Mouse (Mus musculus) kidney, embryonic 14.5 days (tissue): ENCODE data around the gene Dnah6. TPM values are rescaled to one million over a fixed set of nuclear protein-coding genes. Genes with fewer than 3 reads are reported as not detected.
A peak's percentile ranks its signal among the peaks of the same experiment; 100 is the strongest.

Experiments used
- ATAC-seq: fragments of 200-750 bp; cut with Nextera tagmentation; 2 replicates; pipeline ENCODE4 v1.8.0; 2017; ENCODE audit warnings: moderate number of reproducible peaks, mild to moderate bottlenecking, moderate TSS enrichment, moderate library complexity; ENCODE audit not compliant: low FRiP score, low TSS enrichment
- H3K27ac ChIP-seq: fragments of 300-500 bp; sonication (generic); 2 replicates; pipeline ENCODE4 v1.5.1; 2014; ENCODE audit warnings: low read depth, mild to moderate bottlenecking, low read length, moderate library complexity, mixed read lengths
- H3K27me3 ChIP-seq: fragments of 300-500 bp; sonication (generic); 2 replicates; pipeline ENCODE4 v1.6.1; 2014; ENCODE audit warnings: mild to moderate bottlenecking, low read length; ENCODE audit not compliant: control insufficient read depth, insufficient read depth
- H3K36me3 ChIP-seq: fragments of 300-500 bp; sonication (generic); 2 replicates; pipeline ENCODE4 v1.6.1; 2014; ENCODE audit warnings: low read length, mixed read lengths; ENCODE audit not compliant: control insufficient read depth, insufficient read depth
- H3K4me1 ChIP-seq: fragments of 300-500 bp; sonication (generic); 2 replicates; pipeline ENCODE4 v1.6.1; 2014; ENCODE audit warnings: low read length, mixed read lengths; ENCODE audit not compliant: control insufficient read depth, insufficient read depth
- H3K4me2 ChIP-seq: fragments of 300-500 bp; sonication (generic); replicated peaks from 2 replicates; pipeline ENCODE4 v1.6.1; 2014; ENCODE audit warnings: low read depth, mild to moderate bottlenecking, low read length
- H3K4me3 ChIP-seq: fragments of 300-500 bp; sonication (generic); 2 replicates; pipeline ENCODE4 v1.5.1; 2014; ENCODE audit warnings: mild to moderate bottlenecking, low read length
- H3K9ac ChIP-seq: fragments of 300-500 bp; sonication (generic); 2 replicates; pipeline ENCODE4 v1.6.1; 2014; ENCODE audit warnings: low read depth, mild to moderate bottlenecking, low read length, moderate library complexity
- H3K9me3 ChIP-seq: fragments of 300-500 bp; sonication (generic); 2 replicates; pipeline ENCODE4 v1.6.1; 2016; ENCODE audit warnings: low read length; ENCODE audit not compliant: control insufficient read depth
- WGBS: fragments of 180-500 bp; shearing (Covaris S2); extraction: QIAGEN DNeasy Blood & Tissue Kit; methylation state at CpG from one replicate; pipeline ENCODE4 v1.1.7; 2014; 5-methylcytosine and 5-hydroxymethylcytosine counted together
- polyA plus RNA-seq: library from polyadenylated mRNA; unstranded; fragments of >200 nt; fragmentation: Nextera tagmentation; extraction: Ambion mirVana; gene quantifications from 2 replicates; pipeline ENCODE4 v1.2.1, GENCODE M21; 2014

Gene Dnah6
- polyA plus RNA-seq, 1 experiment from 2014 or later = 0.05 TPM

DNA sequence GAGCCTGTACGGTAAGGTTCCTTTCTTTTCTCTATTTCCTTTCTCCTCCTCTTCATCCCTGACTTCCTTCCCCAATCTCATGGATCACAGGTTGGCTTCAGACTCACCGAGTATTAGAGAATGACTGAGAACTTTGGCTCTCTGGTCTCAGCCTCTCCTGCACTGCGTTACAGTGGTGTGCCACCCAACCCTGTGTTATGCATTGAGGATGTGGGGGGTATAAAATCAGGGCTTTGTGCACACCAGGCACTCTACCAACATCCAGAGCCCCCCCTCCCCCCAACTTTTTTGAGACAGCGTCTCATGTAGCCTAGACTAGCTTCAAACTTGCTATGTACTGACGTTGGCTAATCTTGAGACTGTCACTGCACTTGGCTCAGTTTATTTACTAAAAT is 227.8 kb downstream of the Dnah6 start:
- H3K4me1 ChIP-seq = no peaks in the 10 kb centered on the region
- H3K4me3 ChIP-seq = no peak overlapping the region
- WGBS = 82% methylated on average over 5 of the region's 5 CpGs
- ATAC-seq = no peak
- no peaks in the 10 kb centered on the region for H3K27me3 ChIP-seq
- H3K9ac ChIP-seq = no peak overlapping the region
- H3K9me3 ChIP-seq = no peaks in the 10 kb centered on the region
- no peaks in the 10 kb centered on the region for H3K36me3 ChIP-seq
- H3K4me2 ChIP-seq = no peak overlapping the region
- H3K27ac ChIP-seq = no peak overlapping the region

DNA sequence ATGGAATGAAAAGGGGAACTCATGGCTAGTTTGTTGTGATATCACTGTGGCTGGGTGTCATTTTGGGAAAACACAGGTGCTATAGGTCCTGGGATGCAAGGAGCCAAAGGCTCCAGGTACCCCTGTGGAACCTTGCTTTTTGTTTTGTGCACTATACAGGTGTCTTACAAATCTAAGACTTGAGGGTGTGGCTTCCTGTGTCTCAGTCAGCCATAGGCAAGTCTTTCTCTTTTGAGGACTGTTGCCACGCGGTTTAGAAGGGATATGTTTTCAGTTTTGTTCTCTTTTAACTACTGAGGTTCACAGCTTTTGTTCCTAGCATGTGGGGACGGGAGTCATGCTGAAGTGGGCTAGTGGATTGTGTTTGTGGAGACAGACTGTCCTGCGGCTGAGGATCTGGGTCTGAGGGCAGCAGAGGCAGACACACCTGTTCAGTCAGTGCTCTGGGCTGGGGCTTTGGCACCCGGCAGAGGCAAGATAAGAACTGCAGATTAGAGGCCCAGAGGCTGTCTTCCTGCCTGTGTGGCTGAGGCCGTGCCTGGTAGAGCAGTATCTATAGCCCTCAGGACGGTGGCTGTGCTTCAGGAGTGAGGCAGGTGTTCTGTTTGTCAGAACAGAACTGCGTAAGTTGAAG is 228.3 kb downstream of the Dnah6 start:
- Histone ChIP-seq H3K4me2 (no peak overlapping the region), H3K36me3 (no peaks in the 10 kb centered on the region), H3K9ac (no peak overlapping the region), H3K4me3 (no peak overlapping the region), H3K9me3 (no peaks in the 10 kb centered on the region), H3K27me3 (no peaks in the 10 kb centered on the region), H3K4me1 (no peaks in the 10 kb centered on the region), H3K27ac (no peak overlapping the region)
- WGBS = 69% methylated on average over 8 of the region's 8 CpGs
- no peak for ATAC-seq

DNA sequence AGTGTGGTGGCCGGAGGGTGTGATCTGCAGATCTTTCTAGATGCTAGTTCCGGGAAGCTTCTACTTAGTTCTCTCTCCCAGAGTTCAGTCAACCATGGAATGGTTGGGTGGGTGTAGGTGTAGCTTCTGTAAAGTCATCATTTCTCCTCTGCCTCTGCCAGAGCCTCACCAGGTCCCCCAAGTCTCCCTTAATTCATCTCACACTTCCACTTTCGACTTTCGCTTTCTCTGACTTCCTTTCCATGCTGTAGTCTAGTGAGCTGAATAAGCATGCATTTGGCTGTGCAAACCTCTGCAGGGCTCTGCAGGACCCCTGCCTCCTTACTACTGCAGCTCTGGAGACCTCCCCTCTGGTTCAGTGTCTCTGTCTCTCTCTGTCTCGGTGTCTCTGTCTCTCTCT is 231.2 kb downstream of the Dnah6 start:
- H3K4me2 ChIP-seq = no peak overlapping the region
- ATAC-seq = no peak
- 83% methylated on average over 5 of the region's 5 CpGs for WGBS

DNA sequence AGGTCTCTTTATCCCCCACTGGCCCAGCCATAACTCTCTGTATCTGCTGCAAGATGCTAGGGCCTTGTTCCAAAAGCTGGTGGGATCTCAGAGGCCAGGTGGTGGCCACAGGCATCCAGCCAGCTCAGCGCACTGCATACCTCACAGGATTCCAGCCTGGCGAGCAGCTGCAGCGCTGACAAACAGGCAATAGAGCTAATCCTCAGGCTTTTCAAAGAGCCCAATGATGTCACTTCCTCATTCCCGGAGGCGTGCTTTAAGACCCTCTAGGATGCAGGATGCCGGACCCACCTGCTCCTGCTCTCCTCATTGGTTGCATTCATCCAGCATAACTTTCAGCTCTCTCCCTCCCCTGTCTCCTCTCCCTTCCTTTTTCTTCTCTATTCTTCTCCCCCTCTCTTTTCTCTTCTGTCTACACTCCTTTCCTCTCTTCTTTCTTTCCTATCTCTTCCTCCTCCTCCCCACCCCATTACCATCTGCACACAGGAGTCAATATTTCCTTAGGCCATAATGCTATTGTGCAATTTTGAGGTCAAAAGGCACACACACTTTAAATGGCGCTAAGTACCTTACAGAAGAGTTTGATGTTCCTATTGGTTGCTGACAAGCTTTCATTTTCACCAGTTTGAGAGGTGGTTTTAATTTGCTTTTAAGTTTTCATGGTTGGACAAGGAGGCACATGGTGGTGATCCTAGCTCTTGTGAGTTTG is 232.3 kb downstream of the Dnah6 start:
- Histone ChIP-seq H3K4me1 (no peaks in the 10 kb centered on the region), H3K9me3 (no peaks in the 10 kb centered on the region), H3K27ac (no peak overlapping the region), H3K27me3 (no peaks in the 10 kb centered on the region), H3K9ac (no peak overlapping the region), H3K4me2 (no peak overlapping the region), H3K36me3 (no peaks in the 10 kb centered on the region), H3K4me3 (no peak overlapping the region)
- 58% methylated on average over 7 of the region's 7 CpGs for WGBS
- ATAC-seq = peak; percentile 43; the same call in 1 of the 2 replicates

More for the DNA sequence above, 231.2 kb downstream of the Dnah6 start:
- no peaks in the 10 kb centered on the region for H3K9me3 ChIP-seq
- H3K4me1 ChIP-seq = no peaks in the 10 kb centered on the region
- no peaks in the 10 kb centered on the region for H3K36me3 ChIP-seq
- H3K9ac ChIP-seq = no peak overlapping the region
- H3K4me3 ChIP-seq = no peak overlapping the region
- H3K27me3 ChIP-seq = no peaks in the 10 kb centered on the region
- no peak overlapping the region for H3K27ac ChIP-seq

DNA sequence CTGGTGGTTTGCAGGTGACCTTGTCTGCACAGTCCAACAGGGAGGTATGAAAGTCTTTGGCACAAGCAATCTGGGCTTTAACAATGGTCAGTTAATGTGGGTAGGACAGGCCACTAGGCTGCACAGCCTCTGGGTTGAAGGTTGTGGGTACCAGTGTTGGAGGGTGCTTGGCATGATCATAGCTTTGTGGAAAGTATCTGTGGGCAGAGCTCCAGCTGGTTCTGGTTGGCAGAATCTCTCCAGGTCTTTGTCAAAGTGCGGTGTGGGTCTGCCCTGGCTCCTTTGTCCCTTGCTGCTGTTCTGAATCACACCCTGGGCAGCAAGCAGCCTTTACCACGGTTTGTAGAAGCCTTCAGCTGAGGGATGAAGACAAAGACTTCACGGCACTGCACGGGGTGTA is 238.9 kb downstream of the Dnah6 start:
- H3K4me3 ChIP-seq = no peak overlapping the region
- WGBS = 87% methylated on average over 4 of the region's 4 CpGs
- no peak overlapping the region for H3K27ac ChIP-seq
- no peaks in the 10 kb centered on the region for H3K9me3 ChIP-seq
- H3K36me3 ChIP-seq = no peaks in the 10 kb centered on the region
- no peak overlapping the region for H3K9ac ChIP-seq
- H3K4me2 ChIP-seq = no peak overlapping the region
- no peaks in the 10 kb centered on the region for H3K27me3 ChIP-seq
- no peaks in the 10 kb centered on the region; the same call in 1 of the 2 replicates for H3K4me1 ChIP-seq
- no peak for ATAC-seq

DNA sequence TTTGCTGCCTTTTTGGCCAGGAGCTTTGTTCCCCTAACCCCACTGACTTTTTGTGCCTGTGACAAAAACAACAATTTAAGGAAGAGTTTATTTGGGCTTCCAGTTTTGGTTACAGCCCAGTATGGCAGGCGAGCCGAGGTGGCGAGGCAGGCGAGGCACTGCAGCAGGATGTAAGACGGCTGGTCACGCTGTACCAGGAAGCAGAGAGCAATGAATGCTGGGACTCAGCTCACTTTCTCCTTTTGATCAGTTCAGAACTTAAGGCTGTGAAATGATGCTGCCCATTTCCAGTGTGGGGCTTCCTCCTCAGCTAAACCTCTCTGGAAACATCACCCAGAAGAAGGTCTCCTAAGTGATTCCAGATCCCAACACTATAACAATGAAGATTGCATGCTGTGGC is 239.6 kb downstream of the Dnah6 start:
- Histone ChIP-seq H3K36me3 (no peaks in the 10 kb centered on the region), H3K27me3 (no peaks in the 10 kb centered on the region), H3K27ac (no peak overlapping the region), H3K4me2 (no peak overlapping the region), H3K4me3 (no peak overlapping the region), H3K9me3 (no peaks in the 10 kb centered on the region), H3K9ac (no peak overlapping the region), H3K4me1 (no peaks in the 10 kb centered on the region; the same call in 1 of the 2 replicates)
- WGBS = 48% methylated on average over 6 of the region's 6 CpGs
- ATAC-seq = no peak

DNA sequence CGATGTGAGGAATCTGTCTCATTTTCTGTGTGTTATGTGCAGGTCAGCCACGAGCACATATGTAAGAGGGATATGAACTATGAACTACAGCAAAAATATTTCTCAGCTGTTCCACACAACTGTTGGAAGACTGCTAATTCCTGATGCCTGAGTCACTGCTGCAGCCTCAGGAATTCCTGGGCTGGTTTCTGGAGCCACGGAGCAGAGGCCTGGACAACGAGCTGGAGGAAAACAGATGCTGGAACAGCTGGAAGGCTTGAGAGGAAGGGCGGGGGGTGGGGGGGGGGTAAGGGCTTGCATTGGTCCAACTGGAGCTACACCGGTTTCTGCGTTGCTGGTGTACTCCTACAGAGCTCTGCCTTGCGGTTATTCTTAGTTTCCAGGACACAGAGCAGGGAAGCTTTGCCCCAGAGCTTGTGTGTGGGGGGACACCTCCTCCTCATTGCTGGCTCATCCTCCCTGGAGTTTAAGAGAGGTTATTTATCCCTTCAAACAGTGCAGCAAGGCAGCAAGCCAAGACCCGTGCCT is 240.3 kb downstream of the Dnah6 start:
- no peaks in the 10 kb centered on the region; the same call in 1 of the 2 replicates for H3K4me1 ChIP-seq
- H3K4me3 ChIP-seq = no peak overlapping the region
- no peaks in the 10 kb centered on the region for H3K27me3 ChIP-seq
- ATAC-seq = peak; percentile 78
- no peaks in the 10 kb centered on the region for H3K36me3 ChIP-seq
- H3K27ac ChIP-seq = peak overlapping the region; percentile 45; the same call in 1 of the 2 replicates
- no peaks in the 10 kb centered on the region for H3K9me3 ChIP-seq
- no peak overlapping the region for H3K9ac ChIP-seq
- H3K4me2 ChIP-seq = no peak overlapping the region
- WGBS = 15% methylated on average over 9 of the region's 9 CpGs

DNA sequence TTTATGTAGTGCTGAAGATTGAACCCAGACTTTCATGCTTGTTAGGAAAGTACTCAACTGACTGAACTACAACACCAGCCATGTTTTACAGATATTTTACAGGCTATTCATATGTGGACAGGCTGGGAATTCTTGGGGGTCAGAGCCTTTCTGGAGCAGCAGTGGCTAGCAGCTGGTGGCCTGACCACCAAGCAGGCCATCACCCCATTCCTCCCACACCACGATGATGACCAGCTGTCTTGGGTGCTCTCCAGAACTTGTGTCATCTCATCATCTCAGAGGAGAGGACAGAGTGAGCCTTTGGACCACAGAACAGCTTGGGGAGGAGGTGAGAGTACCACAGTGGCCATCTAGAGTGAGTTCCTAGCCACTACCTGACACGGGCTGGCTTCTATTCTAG is 244.6 kb downstream of the Dnah6 start:
- H3K27ac ChIP-seq = no peak overlapping the region
- no peaks in the 10 kb centered on the region for H3K9me3 ChIP-seq
- whole genome bisulfite sequencing = 88% methylated on average over 2 of the region's 2 CpGs
- H3K4me2 ChIP-seq = no peak overlapping the region
- H3K9ac ChIP-seq = no peak overlapping the region
- no peak for ATAC-seq
- H3K4me3 ChIP-seq = no peak overlapping the region
- H3K27me3 ChIP-seq = no peaks in the 10 kb centered on the region
- no peaks in the 10 kb centered on the region for H3K36me3 ChIP-seq
- no peaks in the 10 kb centered on the region; the same call in 1 of the 2 replicates for H3K4me1 ChIP-seq

DNA sequence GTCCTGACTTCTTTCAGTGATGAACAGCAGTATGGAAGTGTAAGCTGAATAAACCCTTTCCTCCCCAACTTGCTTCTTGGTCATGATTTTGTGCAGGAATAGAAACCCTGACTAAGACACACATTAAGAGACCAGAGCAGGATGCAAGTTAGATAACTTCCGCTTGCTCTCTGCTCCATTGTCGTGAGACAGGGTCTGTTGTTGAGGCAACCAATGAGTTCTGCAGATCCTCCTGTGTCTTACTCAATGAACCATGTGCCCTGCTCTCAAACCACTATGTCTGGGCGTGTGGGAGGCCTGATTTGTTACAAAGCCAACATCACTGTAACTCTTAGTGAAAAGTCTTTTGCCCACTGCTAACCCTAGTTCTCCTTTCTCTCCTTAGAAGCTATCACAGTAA is 250.4 kb downstream of the Dnah6 start:
- no peaks in the 10 kb centered on the region for H3K27me3 ChIP-seq
- 47% methylated on average over 3 of the region's 3 CpGs for WGBS
- no peaks in the 10 kb centered on the region for H3K4me1 ChIP-seq
- no peaks in the 10 kb centered on the region for H3K9me3 ChIP-seq
- no peak for ATAC-seq
- no peaks in the 10 kb centered on the region for H3K36me3 ChIP-seq
- H3K27ac ChIP-seq = no peak overlapping the region
- H3K9ac ChIP-seq = no peak overlapping the region
- no peak overlapping the region for H3K4me2 ChIP-seq
- H3K4me3 ChIP-seq = no peak overlapping the region
